Mouse (Mus musculus) megakaryocyte, embryonic 14.5 days (primary cell): ENCODE data around the gene Sipa1l2. TPM values are rescaled to one million over a fixed set of nuclear protein-coding genes. Genes with fewer than 3 reads are reported as not detected.
A peak's percentile ranks its signal among the peaks of the same experiment; 100 is the strongest.

Experiments
- H3K27me3 ChIP-seq: replicated peaks from 2 replicates; pipeline ENCODE3; 2012; ENCODE audit warnings: inconsistent platforms
- H3K36me3 ChIP-seq: replicated peaks from 2 replicates; pipeline ENCODE3; 2012; ENCODE audit warnings: low read length, inconsistent platforms, mixed read lengths
- H3K4me1 ChIP-seq: 2 replicates; pipeline ENCODE4 v1.6.1; 2012; ENCODE audit warnings: inconsistent platforms
- H3K4me3 ChIP-seq: replicated peaks from 2 replicates; pipeline ENCODE3; 2012; ENCODE audit warnings: moderate library complexity, mild to moderate bottlenecking, inconsistent platforms
- H3K9me3 ChIP-seq: 2 replicates; pipeline ENCODE4 v1.6.1; 2012; ENCODE audit warnings: inconsistent platforms
- FLI1 ChIP-seq: IDR thresholded peaks from 2 replicates; pipeline ENCODE4 v1.6.1; 2012; ENCODE audit warnings: low read length, inconsistent platforms, mixed read lengths
- GATA1 ChIP-seq: IDR thresholded peaks from 3 replicates; pipeline ENCODE4 v1.6.1; 2012; ENCODE audit warnings: mixed read lengths, low read length, inconsistent platforms, borderline replicate concordance
- polyA plus RNA-seq: library from polyadenylated mRNA; stranded (reverse); fragments of >175 nt; gene quantifications from 2 replicates; pipeline ENCODE4 v1.2.3, GENCODE M21; 2012; ENCODE audit warnings: low replicate concordance; ENCODE audit not compliant: insufficient read depth

Sipa1l2 gene
- polyA plus RNA-seq, 1 experiment, result 0.78 TPM

- Histone ChIP-seq H3K4me1 (no peaks in the 10 kb centered on the region; the same call in 1 of the 2 replicates), H3K9me3 (no peaks in the 10 kb centered on the region), H3K4me3 (no peak overlapping the region), H3K36me3 (no peaks in the 10 kb centered on the region), H3K27me3 (peaks cover 24% of the 10 kb centered on the region)
- TF ChIP-seq FLI1 (no peak), GATA1 (no peak)
These were observed 30.3 kb downstream of the Sipa1l2 start for GRCm38 (mm10) chr8:125539056-125540013.

GRCm38 (mm10) chr8:125538265-125538664 is 31.3 kb downstream of the Sipa1l2 start:
- H3K4me3 ChIP-seq, result no peak overlapping the region

GRCm38 (mm10) chr8:125533709-125534108 is 35.9 kb downstream of the Sipa1l2 start:
- TF ChIP-seq FLI1 (no peak), GATA1 (no peak)
- H3K4me3 ChIP-seq, result no peak overlapping the region
- H3K27me3 ChIP-seq, result peaks cover 7% of the 10 kb centered on the region
- no peaks in the 10 kb centered on the region for H3K36me3 ChIP-seq
- H3K4me1 ChIP-seq, result peaks cover 11% of the 10 kb centered on the region
- no peaks in the 10 kb centered on the region for H3K9me3 ChIP-seq

More at GRCm38 (mm10) chr8:125538265-125538664, 31.3 kb downstream of the Sipa1l2 start:
- Histone ChIP-seq H3K4me1 (no peaks in the 10 kb centered on the region; the same call in 1 of the 2 replicates), H3K9me3 (no peaks in the 10 kb centered on the region), H3K36me3 (no peaks in the 10 kb centered on the region), H3K27me3 (peaks cover 24% of the 10 kb centered on the region)
- TF ChIP-seq FLI1 (no peak), GATA1 (no peak)

- H3K36me3 ChIP-seq, result no peaks in the 10 kb centered on the region
- peaks cover 8% of the 10 kb centered on the region for H3K27me3 ChIP-seq
- peaks cover 11% of the 10 kb centered on the region for H3K4me1 ChIP-seq
- H3K9me3 ChIP-seq, result no peaks in the 10 kb centered on the region
- no peak overlapping the region for H3K4me3 ChIP-seq
- TF ChIP-seq FLI1, result no peak
- TF ChIP-seq GATA1, result no peak
These were observed 36.7 kb downstream of the Sipa1l2 start for GRCm38 (mm10) chr8:125532953-125533352.

GRCm38 (mm10) chr8:125532177-125532576 is 37.4 kb downstream of the Sipa1l2 start:
- peaks cover 11% of the 10 kb centered on the region for H3K4me1 ChIP-seq
- no peaks in the 10 kb centered on the region for H3K9me3 ChIP-seq
- peaks cover 12% of the 10 kb centered on the region for H3K27me3 ChIP-seq
- TF ChIP-seq GATA1 (no peak), FLI1 (no peak)
- peak overlapping the region; percentile 5 for H3K4me3 ChIP-seq
- H3K36me3 ChIP-seq, result no peaks in the 10 kb centered on the region

- Histone ChIP-seq H3K4me3 (no peak overlapping the region), H3K9me3 (no peaks in the 10 kb centered on the region), H3K27me3 (peaks cover 9% of the 10 kb centered on the region), H3K36me3 (no peaks in the 10 kb centered on the region), H3K4me1 (peaks cover 11% of the 10 kb centered on the region)
- TF ChIP-seq FLI1 (no peak), GATA1 (no peak)
These were observed 38.0 kb downstream of the Sipa1l2 start for GRCm38 (mm10) chr8:125531640-125532039.

GRCm38 (mm10) chr8:125531088-125531438 is 38.5 kb downstream of the Sipa1l2 start:
- H3K4me1 ChIP-seq, result peaks cover 11% of the 10 kb centered on the region
- H3K27me3 ChIP-seq, result peaks cover 9% of the 10 kb centered on the region
- no peaks in the 10 kb centered on the region for H3K36me3 ChIP-seq
- no peak for TF ChIP-seq GATA1
- TF ChIP-seq FLI1, result no peak
- no peaks in the 10 kb centered on the region for H3K9me3 ChIP-seq
- no peak overlapping the region for H3K4me3 ChIP-seq

GRCm38 (mm10) chr8:125530187-125531087 is 39.2 kb downstream of the Sipa1l2 start:
- H3K36me3 ChIP-seq, result no peaks in the 10 kb centered on the region
- H3K9me3 ChIP-seq, result no peaks in the 10 kb centered on the region
- TF ChIP-seq FLI1 (no peak), GATA1 (no peak)
- no peak overlapping the region for H3K4me3 ChIP-seq
- H3K4me1 ChIP-seq, result peaks cover 11% of the 10 kb centered on the region
- peaks cover 11% of the 10 kb centered on the region for H3K27me3 ChIP-seq

GRCm38 (mm10) chr8:125529019-125529418 is 40.6 kb downstream of the Sipa1l2 start:
- H3K4me1 ChIP-seq, result peaks cover 11% of the 10 kb centered on the region

More at GRCm38 (mm10) chr8:125529019-125529418, 40.6 kb downstream of the Sipa1l2 start:
- TF ChIP-seq FLI1 (no peak), GATA1 (no peak)
- H3K4me3 ChIP-seq, result no peak overlapping the region
- no peaks in the 10 kb centered on the region for H3K9me3 ChIP-seq
- peaks cover 12% of the 10 kb centered on the region for H3K27me3 ChIP-seq
- H3K36me3 ChIP-seq, result no peaks in the 10 kb centered on the region
